Mouse (Mus musculus) embryo, embryonic 9.5 days (tissue): ENCODE results near the gene Hoxc11.

Experiments
- DNase-seq: peaks from one replicate; pipeline ENCODE4 v3.0.0-alpha.2; 2017; ENCODE audit errors: extremely low spot score

Hoxc11 gene

GRCm38 (mm10) chr15:102936279-102936972 is 17.8 kb upstream of the Hoxc11 start, which contains the start of gene Hoxc12:
Hoxc12 (plus strand) TSS chr15:102936757.
- DNase-seq = no peak

- DNase-seq = no peak
Observed at GRCm38 (mm10) chr15:102937036-102937666, 17.1 kb upstream of the Hoxc11 start.

DNA sequence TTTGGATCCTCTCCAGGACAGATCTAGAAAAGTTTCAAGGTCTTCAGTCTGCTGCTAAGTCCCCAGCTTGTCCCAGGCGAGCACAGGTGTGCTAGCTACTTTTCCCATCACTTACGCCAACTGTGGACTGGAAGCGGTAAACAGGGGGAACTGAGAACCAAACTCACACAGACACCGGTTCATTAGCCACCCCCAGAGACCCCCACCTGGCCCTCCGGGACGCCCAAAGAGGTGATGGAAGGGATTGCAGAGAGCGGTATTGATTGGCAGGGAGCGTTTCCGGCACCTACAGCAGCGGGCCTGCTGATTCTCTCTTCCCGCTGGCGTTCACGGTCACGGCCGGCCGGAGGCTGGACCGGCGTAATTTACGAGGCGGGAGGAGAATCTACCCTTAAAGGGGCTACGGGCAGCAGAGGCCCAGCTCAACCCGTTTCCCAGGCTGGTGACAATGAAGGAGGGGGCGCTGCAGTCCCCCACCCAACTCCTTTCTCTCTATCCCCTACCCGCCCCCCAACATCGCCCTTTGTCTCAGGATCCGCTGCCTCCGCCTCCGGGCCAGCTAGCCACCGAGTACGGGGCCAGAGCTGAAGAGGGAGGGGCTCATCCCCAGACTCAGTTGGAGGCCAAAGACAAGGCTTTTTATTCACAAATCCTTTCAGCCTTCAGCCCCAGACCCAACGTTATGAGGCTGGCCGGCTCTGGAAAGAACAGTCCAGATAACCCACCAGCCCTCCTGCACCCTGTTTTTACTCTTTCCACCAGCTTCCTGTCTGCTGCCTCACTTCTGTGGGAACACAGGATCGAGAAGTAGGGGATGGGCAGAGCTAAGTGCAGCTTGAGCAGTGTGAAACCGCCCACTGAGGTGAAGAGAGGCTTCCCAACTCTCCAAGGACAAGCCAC is 14.7 kb upstream of the Hoxc11 start:
- DNase-seq = no peak

DNA sequence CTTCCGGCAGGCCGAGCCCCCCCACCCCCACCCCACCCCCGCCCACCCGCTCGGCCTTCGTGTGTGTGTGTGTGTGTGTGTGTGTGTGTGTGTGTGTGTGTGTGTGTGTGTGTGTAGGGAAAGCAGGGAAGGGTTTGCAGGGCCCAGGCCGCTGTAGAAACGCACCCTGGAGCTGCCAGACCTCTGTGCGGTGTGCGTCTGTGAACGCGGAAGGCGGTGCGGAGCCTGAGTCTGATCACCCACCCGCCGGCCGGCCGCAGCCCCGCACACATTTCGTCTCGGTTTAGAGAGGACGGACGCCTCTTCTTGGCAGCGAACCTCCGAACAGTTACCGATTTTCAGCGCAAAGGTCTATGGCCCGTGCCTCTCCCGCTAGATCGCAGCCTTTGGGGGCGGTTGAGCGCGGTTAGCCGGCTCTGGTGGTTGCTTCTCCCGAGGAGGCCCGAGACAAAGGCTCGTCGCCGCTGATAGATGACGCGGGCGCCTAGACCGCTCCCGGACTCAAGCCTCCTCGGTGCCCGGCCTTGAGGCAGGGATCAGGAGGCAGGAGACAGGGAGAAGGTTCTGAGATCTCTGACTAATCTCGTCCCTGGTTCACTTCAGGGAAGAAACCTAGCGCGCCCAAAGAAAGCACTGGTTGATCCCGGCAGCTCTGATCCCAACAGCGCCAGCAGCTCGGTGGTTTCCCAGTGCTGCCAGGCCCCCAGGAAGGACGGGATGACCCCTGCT is 11.3 kb upstream of the Hoxc11 start:
- DNase-seq = no peak

DNA sequence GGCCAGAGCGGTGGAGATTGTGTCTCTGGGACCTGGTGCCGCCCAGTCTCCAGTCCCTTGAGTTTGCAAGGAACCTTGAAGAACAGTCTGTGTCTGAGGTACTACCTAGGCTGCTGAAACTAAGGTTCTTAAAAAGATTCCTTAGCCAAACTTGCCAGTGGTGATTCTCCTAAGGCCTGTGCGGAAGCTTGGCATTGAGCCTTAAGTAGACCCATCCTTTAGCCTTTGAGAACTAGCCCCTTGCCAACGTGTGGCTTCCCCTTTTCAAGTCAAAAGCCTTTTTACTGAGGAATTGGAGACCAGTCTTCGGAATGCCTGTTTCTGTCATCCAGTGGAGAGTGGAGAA is 10.8 kb upstream of the Hoxc11 start:
- DNase-seq = no peak

GRCm38 (mm10) chr15:102945185-102946077 is 8.8 kb upstream of the Hoxc11 start:
- no peak for DNase-seq

DNA sequence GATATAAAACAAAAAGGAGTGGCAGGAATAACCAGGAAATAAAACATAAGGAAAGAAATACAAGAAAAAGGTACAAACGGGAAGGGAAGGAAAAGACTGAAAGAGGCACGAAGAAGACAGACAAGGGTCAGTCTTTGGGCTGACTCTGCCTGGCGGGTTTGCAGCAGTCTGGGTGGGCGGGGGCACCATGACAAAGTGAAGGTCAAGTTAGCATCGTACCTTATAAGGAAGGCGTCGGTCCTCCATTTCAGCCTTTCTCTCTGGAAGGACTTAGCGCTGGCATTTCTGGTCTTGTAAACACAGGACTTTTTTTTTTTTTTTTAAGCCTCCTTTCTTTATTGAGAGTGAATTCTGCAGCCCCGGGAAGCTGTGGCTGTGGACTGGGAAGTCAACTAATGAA is 7.0 kb upstream of the Hoxc11 start:
- DNase-seq = no peak

DNA sequence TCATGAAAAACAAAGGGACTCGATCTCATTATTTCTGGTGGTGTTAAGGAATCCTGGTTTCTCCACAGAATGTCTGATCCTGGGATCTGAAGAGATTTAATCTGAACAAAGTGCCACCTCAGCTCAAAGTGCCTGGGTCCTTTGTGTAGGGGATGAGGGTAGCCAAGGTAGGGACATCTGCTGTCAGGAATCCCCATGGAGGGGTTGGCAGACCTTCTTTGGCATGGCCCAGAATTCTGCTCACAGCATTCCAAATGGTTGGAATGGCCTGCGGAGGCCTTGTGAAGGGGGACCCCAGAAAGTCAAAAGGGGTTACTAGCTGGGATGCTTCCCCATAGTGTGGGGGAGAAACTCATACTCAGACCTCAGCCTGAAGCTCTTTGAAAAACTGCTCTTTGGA is 5.4 kb upstream of the Hoxc11 start:
- DNase-seq = no peak

- no peak for DNase-seq
Observed at GRCm38 (mm10) chr15:102949696-102950095, 4.5 kb upstream of the Hoxc11 start.

DNA sequence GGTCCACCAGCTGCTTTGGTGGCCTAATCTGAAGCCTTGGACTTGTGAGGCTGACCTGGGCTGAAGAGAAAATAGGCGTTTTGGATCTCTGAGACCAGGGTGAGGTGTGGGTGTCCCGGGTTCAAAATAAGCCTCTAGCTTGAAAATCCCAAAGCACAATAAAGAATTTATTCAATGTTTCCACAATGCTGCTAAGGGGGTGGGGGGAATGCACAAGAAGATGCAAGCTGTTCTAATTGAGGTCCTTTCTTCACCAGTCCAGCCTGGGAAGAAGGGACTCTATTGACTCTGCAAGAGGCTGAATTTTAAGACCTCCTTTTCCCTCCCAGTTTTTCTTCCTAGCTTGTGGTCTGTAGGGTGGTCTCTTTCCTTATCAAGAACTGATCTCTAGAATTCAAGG is 3.4 kb upstream of the Hoxc11 start:
- no peak for DNase-seq

DNA sequence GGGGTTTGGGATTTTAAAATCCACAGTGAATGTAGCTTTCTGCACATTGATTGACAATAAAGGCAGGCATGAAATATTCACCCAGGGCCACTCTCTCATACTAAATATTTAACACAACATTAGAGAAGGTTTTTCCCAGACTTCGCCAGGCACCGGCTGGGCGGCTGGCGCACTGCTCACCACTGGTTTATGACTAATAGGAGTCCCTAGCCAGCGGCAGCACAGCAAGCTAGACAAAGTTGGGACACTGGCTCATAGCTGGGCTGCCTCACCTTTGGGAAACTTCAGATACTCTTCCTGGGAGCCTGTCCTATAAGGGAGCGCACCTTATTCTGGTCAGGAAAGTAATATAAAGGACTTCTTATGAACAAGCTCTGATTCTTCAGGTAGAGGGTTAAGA is 666 bp upstream of the Hoxc11 start:
- DNase-seq = no peak

DNA sequence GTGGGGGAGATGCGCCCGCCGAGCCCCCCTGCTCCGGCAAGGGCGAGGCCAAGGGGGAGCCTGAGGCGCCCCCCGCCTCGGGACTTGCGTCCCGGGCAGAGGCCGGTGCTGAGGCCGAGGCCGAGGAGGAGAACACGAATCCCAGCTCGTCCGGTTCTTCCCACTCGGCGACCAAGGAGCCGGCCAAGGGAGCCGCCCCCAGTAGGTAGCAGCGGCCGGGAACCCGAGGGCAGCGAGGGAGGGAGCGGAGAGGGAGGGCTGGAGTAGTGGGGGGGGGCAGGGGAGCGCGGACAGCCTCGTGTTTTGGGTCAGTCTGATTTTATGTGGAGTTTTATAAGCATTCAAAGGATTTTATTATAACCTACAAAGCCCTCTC is 768 bp downstream of the Hoxc11 start:
- no peak for DNase-seq

- no peak for DNase-seq
Observed at GRCm38 (mm10) chr15:102955833-102956640, 1.8 kb downstream of the Hoxc11 start.

DNA sequence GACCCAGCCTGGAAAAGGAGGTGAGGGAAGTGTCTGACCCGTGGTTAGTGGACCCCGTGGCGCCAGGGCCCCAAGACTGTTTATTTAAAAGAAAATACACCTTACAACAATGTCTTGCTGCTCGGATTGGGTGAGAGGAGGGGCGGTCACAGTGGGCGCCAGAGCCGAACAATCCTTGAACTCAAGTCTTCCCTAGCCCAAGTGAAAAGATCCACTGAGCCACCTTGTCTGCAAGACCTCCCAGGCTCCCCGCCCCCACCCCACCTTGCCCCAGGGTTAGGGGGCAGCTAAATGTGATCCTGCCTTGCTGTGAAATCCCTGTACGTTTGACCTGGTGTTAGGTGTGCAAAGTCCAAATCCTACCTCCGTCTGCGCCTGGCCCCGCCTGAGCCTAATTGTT is 2.7 kb downstream of the Hoxc11 start:
- DNase-seq = no peak

DNA sequence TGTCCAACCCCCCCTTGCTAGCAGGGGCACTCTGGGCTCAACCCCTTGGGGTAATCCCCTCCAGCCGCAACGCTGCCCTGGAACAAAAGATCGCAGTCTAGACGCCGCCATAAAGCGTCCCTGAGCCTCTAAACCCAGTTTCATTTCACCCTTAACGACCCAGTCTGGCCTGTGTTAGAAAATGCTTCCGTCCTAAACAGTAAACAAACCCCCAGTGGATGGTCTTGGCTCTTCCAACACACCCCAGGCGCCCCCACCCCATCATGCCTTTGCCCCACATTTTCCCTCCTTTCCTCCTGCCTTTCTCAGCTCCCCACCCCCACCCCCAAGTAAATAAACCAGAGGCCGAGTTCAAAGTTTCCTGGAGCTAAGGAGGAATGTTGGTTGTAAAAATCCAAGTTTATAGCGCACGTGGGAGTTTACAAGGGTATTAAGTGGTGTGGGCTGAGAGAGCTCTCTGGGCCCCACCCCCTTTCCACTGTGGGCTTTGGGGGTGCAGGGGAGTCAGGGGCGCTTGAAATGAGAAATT is 5.5 kb downstream of the Hoxc11 start:
- DNase-seq = no peak

DNA sequence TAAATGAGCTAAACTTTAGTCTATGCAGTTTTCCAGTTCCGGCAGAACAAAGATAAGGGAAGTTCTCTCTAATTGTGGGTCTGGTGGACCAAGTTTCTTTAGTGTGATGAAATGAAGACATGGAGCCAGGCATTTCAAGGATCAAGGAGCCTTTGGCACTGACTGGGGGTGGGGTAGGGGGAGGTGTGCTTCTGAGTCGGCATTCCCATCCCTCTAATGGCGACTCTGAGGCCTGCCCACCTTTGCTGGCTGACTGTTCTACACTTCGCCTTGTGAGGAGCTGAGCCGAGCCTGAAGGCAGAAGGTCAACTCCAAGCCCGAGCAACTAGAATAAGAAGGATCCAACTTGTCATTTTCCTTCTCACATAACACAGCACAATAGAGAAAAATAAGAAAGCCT is 7.5 kb downstream of the Hoxc11 start:
- no peak for DNase-seq

DNA sequence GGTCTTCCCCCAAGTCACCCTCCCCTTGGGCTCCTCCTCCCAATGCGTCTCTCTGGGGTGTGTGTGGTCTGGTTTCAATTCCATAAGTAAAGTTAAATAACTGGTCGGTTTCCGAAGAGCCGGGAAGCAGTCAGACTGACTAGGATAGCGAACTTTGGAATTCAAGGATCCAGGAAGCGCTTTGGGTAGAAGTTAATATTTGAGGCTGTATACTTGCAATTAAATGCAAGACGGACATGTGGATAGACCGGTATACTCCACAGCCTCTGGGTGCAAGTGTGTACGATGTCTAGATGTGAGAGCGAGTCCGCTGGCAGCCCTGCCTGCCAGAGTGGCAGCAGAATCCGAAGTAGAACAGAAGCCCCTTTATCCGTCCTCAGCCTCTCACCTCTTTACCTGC is 8.3 kb downstream of the Hoxc11 start:
- no peak for DNase-seq

GRCm38 (mm10) chr15:102963259-102963658 is 9.0 kb downstream of the Hoxc11 start:
- DNase-seq = no peak

DNA sequence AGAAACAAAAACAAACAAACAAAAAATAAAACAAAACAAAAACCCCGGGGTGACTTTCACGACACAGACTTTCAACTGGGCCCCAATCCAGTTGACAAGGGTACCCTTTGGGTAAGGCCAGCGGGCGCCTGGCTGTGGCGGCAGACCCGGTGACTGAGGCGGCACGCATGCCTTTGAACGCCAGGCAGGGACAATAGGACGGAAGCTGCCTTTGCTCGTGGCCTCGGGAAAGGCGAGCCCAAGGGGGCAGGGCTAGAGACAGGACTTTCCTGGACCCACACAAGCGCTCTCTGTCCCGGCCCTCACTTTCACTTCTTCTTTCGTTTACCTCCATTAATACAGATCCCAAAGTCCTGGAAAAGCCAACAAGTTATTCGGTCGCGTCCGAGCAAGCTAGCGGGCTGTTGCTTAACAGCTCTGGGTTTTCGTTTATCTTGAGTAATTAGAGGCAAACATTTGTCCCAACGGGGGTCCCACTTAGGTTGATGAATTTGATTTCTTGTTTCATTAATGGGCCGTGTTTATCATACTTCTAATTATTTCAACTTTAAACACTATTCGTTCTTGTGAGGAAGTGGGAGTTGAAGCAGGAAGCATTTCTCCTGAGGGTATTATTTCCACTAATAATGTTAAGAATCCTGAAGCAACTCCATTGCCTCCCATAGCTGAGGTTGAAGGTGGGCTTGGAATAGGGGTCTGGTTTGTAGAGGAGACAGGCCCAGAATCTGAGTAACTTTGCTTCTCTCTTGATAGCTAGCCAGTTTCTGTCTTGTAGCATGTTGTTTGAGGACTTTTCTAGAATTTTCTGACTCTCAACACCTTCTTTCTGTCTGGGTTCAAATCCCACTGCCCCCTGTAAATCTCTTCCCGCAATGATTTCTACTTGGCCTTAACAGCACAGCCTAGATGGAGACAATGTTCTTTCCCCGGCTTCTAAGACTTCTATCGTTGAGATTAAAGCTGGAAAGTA is 9.7 kb downstream of the Hoxc11 start:
- DNase-seq = no peak
